8 mouse cellular contexts compared by ENCODE assay signal in the genomic region with DNA sequence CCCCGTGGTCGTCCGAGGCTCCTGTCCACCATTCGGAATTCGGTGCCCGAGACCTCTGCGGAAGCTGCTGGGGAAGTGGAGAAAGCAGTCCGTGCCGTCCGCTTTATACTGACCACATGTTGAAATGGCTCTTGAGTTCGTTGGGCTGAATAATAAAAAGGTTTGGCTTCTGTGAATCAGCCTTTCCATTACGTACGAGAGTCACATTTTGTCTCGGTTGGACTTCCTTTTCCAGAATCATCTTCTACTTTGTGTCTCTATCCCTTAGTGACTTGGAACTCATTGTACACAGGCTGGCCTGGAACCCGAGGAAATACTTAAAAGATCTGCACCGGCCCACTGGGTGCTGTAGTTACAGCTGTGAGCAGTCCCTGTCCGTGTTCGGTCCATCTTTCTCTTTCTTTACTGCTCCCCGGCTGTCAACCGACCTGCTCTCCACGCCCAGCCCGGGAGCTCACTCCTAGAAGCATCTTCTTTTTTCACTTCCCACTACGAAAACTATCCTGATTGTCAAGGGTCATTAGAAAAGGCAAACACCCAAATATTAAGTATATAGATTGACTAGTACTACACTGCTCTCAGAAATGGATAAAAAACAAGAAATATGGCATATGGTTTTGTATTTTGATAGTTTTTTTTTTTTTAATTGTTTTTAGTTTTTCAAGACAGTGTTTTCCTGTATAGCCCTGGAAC. TPM values are rescaled to one million over a fixed set of nuclear protein-coding genes. Genes with fewer than 3 reads are reported as not detected.
A peak's percentile ranks its signal among the peaks of the same experiment; 100 is the strongest.
DNase-seq lines count a peak whose midpoint lies in the region; ATAC-seq lines count a peak whose summit lies in the region.

No protein-coding gene starts in this region.

- peak overlapping the region; percentile 90 for H3K4me3 ChIP-seq in kidney, embryonic 14.5 days (ENCODE audit: low read length)
- peak overlapping the region; percentile 78 for H3K4me3 ChIP-seq in embryonic facial prominence, embryonic 11.5 days (ENCODE audit: low read depth, low read length)
- peak overlapping the region; percentile 96 for H3K4me3 ChIP-seq in intestine, embryonic 15.5 days (replicated peaks)
- H3K4me3 ChIP-seq in midbrain, embryonic 13.5 days (replicated peaks): peak overlapping the region; percentile 90

- no peaks in the 10 kb centered on the region for H3K27me3 ChIP-seq in kidney, embryonic 14.5 days (ENCODE audit: control insufficient read depth, insufficient read depth, low read length)
- H3K27me3 ChIP-seq in embryonic facial prominence, embryonic 11.5 days (ENCODE audit: control insufficient read depth, insufficient read depth, low read length): no peaks in the 10 kb centered on the region
- H3K27me3 ChIP-seq in intestine, embryonic 15.5 days (replicated peaks): no peaks in the 10 kb centered on the region
- no peaks in the 10 kb centered on the region for H3K27me3 ChIP-seq in midbrain, embryonic 13.5 days

- peak overlapping the region; percentile 92 for H3K4me2 ChIP-seq in kidney, embryonic 14.5 days (replicated peaks; ENCODE audit: low read depth, low read length)
- H3K4me2 ChIP-seq in embryonic facial prominence, embryonic 11.5 days (ENCODE audit: low read depth, low read length): peak overlapping the region; percentile 88
- peak overlapping the region; percentile 68 for H3K4me2 ChIP-seq in intestine, embryonic 15.5 days (replicated peaks)
- peak overlapping the region; percentile 85 for H3K4me2 ChIP-seq in midbrain, embryonic 13.5 days (replicated peaks)

- H3K27ac ChIP-seq in kidney, embryonic 14.5 days (ENCODE audit: low read depth, low read length): peak overlapping the region; percentile 95
- H3K27ac ChIP-seq in embryonic facial prominence, embryonic 11.5 days (replicated peaks; ENCODE audit: low read depth, low read length): peak overlapping the region; percentile 88
- peak overlapping the region; percentile 90 for H3K27ac ChIP-seq in intestine, embryonic 15.5 days
- peak overlapping the region; percentile 88 for H3K27ac ChIP-seq in midbrain, embryonic 13.5 days

- DNase-seq in kidney, postnatal 25 days: no peak
- peak; percentile 19 for DNase-seq in embryonic facial prominence, embryonic 11.5 days (ENCODE audit: low spot score)
- DNase-seq in spleen, adult 18-20 months: no peak
- DNase-seq in right cerebral cortex, postnatal 10 days (ENCODE audit: low spot score in 2 of 2): no peak
- no peak for DNase-seq in cerebellum, postnatal 4 days (ENCODE audit: low spot score in 2 of 2)

- H3K9me3 ChIP-seq in kidney, embryonic 14.5 days (ENCODE audit: control insufficient read depth, low read length): no peaks in the 10 kb centered on the region
- no peaks in the 10 kb centered on the region for H3K9me3 ChIP-seq in embryonic facial prominence, embryonic 11.5 days (replicated peaks; ENCODE audit: control insufficient read depth, low read length)
- H3K9me3 ChIP-seq in intestine, embryonic 15.5 days: no peaks in the 10 kb centered on the region
- H3K9me3 ChIP-seq in midbrain, embryonic 13.5 days: no peaks in the 10 kb centered on the region

- peaks cover 39% of the 10 kb centered on the region for H3K36me3 ChIP-seq in kidney, embryonic 14.5 days (ENCODE audit: control insufficient read depth, insufficient read depth, low read length)
- peaks cover 20% of the 10 kb centered on the region for H3K36me3 ChIP-seq in embryonic facial prominence, embryonic 11.5 days (replicated peaks; ENCODE audit: control insufficient read depth, insufficient read depth, low read depth, low read length)
- peaks cover 28% of the 10 kb centered on the region for H3K36me3 ChIP-seq in intestine, embryonic 15.5 days
- H3K36me3 ChIP-seq in midbrain, embryonic 13.5 days: peaks cover 42% of the 10 kb centered on the region

- peaks cover 20% of the 10 kb centered on the region for H3K4me1 ChIP-seq in kidney, embryonic 14.5 days (ENCODE audit: control insufficient read depth, insufficient read depth, low read length)
- H3K4me1 ChIP-seq in embryonic facial prominence, embryonic 11.5 days (ENCODE audit: control insufficient read depth, insufficient read depth, low read length): peaks cover 3% of the 10 kb centered on the region
- peaks cover 42% of the 10 kb centered on the region for H3K4me1 ChIP-seq in intestine, embryonic 15.5 days (replicated peaks)
- peaks cover 31% of the 10 kb centered on the region for H3K4me1 ChIP-seq in midbrain, embryonic 13.5 days (replicated peaks)

- WGBS in kidney, embryonic 14.5 days: under 1% methylated on average over 23 of the region's 23 CpGs
- WGBS in embryonic facial prominence, embryonic 11.5 days: under 1% methylated on average over 23 of the region's 23 CpGs
- 0% methylated on average over 23 of the region's 23 CpGs for WGBS in intestine, embryonic 15.5 days
- under 1% methylated on average over 23 of the region's 23 CpGs for WGBS in midbrain, embryonic 13.5 days

- ATAC-seq in kidney, embryonic 14.5 days (ENCODE audit: low FRiP score, low TSS enrichment): no peak
- no peak for ATAC-seq in embryonic facial prominence, embryonic 11.5 days (replicated peaks; ENCODE audit: insufficient number of reproducible peaks, low FRiP score, low TSS enrichment, low read depth)
- no peak for ATAC-seq in intestine, embryonic 15.5 days
- ATAC-seq in midbrain, embryonic 13.5 days: no peak; the same call in 1 of the 2 replicates

- peak overlapping the region; percentile 96 for H3K9ac ChIP-seq in kidney, embryonic 14.5 days (ENCODE audit: low read depth, low read length)
- peak overlapping the region; percentile 85 for H3K9ac ChIP-seq in embryonic facial prominence, embryonic 11.5 days (replicated peaks; ENCODE audit: low read length)
- peak overlapping the region; percentile 78 for H3K9ac ChIP-seq in intestine, embryonic 15.5 days
- peak overlapping the region; percentile 74 for H3K9ac ChIP-seq in midbrain, embryonic 13.5 days (replicated peaks)

RNA-seq across cellular contexts. Expression of gene P4hb, which starts 0.7 kb away (rescaled TPM):
- polyA plus RNA-seq in kidney, embryonic 14.5 days (2014; fragmentation: Nextera tagmentation; extraction: Ambion mirVana): 558 and 716 TPM in 2 replicates
- 626 and 629 TPM in 2 replicates for polyA plus RNA-seq in embryonic facial prominence, embryonic 11.5 days (2014; fragmentation: Nextera tagmentation; extraction: Ambion mirVana)
- polyA plus RNA-seq in intestine, embryonic 15.5 days (2015; fragmentation: Nextera tagmentation; extraction: Ambion mirVana): 992 and 1,107 TPM in 2 replicates
- 279 and 297 TPM in 2 replicates for polyA plus RNA-seq in midbrain, embryonic 13.5 days (2015; fragmentation: Nextera tagmentation; extraction: Ambion mirVana)

RNA-seq across cellular contexts. Expression of gene Arhgdia, which starts 7.7 kb away (rescaled TPM):
- polyA plus RNA-seq in kidney, embryonic 14.5 days (2014; fragmentation: Nextera tagmentation; extraction: Ambion mirVana): 454 and 612 TPM in 2 replicates
- polyA plus RNA-seq in embryonic facial prominence, embryonic 11.5 days (2014; fragmentation: Nextera tagmentation; extraction: Ambion mirVana): 511 and 567 TPM in 2 replicates
- polyA plus RNA-seq in intestine, embryonic 15.5 days (2015; fragmentation: Nextera tagmentation; extraction: Ambion mirVana): 559 and 611 TPM in 2 replicates
- 452 and 461 TPM in 2 replicates for polyA plus RNA-seq in midbrain, embryonic 13.5 days (2015; fragmentation: Nextera tagmentation; extraction: Ambion mirVana)

RNA-seq across cellular contexts. Expression of gene Ppp1r27, which starts 22.8 kb away (rescaled TPM):
- 0.58 and 0.89 TPM in 2 replicates for polyA plus RNA-seq in kidney, embryonic 14.5 days (2014; fragmentation: Nextera tagmentation; extraction: Ambion mirVana)
- not detected in 2 replicates for polyA plus RNA-seq in embryonic facial prominence, embryonic 11.5 days (2014; fragmentation: Nextera tagmentation; extraction: Ambion mirVana)
- polyA plus RNA-seq in intestine, embryonic 15.5 days (2015; fragmentation: Nextera tagmentation; extraction: Ambion mirVana): not detected in 2 replicates
- not detected in 2 replicates for polyA plus RNA-seq in midbrain, embryonic 13.5 days (2015; fragmentation: Nextera tagmentation; extraction: Ambion mirVana)

RNA-seq across cellular contexts. Expression of gene Mcrip1, which starts 24.2 kb away (rescaled TPM):
- polyA plus RNA-seq in kidney, embryonic 14.5 days (2014; fragmentation: Nextera tagmentation; extraction: Ambion mirVana): 236 and 265 TPM in 2 replicates
- polyA plus RNA-seq in embryonic facial prominence, embryonic 11.5 days (2014; fragmentation: Nextera tagmentation; extraction: Ambion mirVana): 223 and 249 TPM in 2 replicates
- 135 and 142 TPM in 2 replicates for polyA plus RNA-seq in intestine, embryonic 15.5 days (2015; fragmentation: Nextera tagmentation; extraction: Ambion mirVana)
- polyA plus RNA-seq in midbrain, embryonic 13.5 days (2015; fragmentation: Nextera tagmentation; extraction: Ambion mirVana): 240 and 242 TPM in 2 replicates

RNA-seq across cellular contexts. Expression of gene Alyref, which starts 24.4 kb away (rescaled TPM):
- polyA plus RNA-seq in kidney, embryonic 14.5 days (2014; fragmentation: Nextera tagmentation; extraction: Ambion mirVana): 594 and 799 TPM in 2 replicates
- 748 and 893 TPM in 2 replicates for polyA plus RNA-seq in embryonic facial prominence, embryonic 11.5 days (2014; fragmentation: Nextera tagmentation; extraction: Ambion mirVana)
- polyA plus RNA-seq in intestine, embryonic 15.5 days (2015; fragmentation: Nextera tagmentation; extraction: Ambion mirVana): 406 and 459 TPM in 2 replicates
- polyA plus RNA-seq in midbrain, embryonic 13.5 days (2015; fragmentation: Nextera tagmentation; extraction: Ambion mirVana): 303 and 358 TPM in 2 replicates
